Mouse (Mus musculus): ENCODE results near the gene H3f3a.

DNA sequence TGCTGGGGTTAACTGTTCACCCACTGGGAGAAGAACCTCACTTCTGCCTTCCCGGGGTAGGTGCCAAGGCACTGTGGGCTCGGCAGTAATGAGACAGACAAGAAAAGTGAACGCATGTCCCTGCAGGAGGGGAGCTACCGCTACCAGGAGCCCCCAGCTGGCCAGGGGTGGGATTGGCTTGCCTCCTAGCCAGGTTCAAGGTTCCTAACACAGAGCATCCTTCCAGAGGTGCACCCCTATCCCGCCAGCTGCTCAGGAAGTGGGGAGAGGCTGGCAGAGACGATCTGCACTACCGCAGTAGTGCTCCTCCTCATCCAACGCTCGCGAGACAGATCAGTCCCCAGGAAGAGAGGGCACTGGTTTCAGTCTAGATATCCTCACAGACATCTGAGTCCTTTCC is 38.4 kb downstream of the H3f3a start:
- TF ChIP-seq CTCF (IDR thresholded peaks at IDR 0.05; ENCODE audit: borderline replicate concordance, extremely low read depth, insufficient read depth, insufficient read length) (no peak), POLR2A (IDR thresholded peaks at IDR 0.05; ENCODE audit: borderline replicate concordance, extremely low read depth, insufficient read depth, insufficient read length, poor library complexity, severe bottlenecking) (no peak)
